Mouse (Mus musculus): ENCODE measurements around the gene Clec2g. TPM values are rescaled to one million over a fixed set of nuclear protein-coding genes. Genes with fewer than 3 reads are reported as not detected.
"Not testable (repeated sequence)": the region's sequence is repeated elsewhere in the genome, so short reads cannot be mapped to it uniquely, and the experiment has no call there.

Clec2g gene
- under 1 TPM in 1 of 2 experiments, not detected in 1; 0.76 TPM for total RNA-seq (2021)

DNA sequence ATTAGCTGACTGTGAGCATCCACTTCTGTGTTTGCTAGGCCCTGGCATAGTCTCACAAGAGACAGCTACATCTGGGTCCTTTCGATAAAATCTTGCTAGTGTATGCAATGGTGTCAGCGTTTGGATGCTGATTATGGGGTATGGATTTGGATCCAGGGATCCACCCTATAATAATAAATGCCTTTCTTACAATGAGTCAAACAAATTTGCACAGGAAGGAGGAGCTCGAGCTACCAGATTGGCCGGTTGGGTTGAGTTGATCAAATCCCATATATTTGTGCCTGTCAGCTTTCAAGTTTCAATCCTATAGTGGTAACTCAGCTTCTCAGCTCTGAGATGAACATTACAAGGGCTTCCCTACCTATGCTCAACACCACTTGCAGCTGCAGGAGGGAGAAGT is at the start of gene Clec2g:
Clec2g (plus strand) TSS at position 301 of the 400 bp plus-strand sequence.
- DNase-seq (ENCODE audit: low spot score in 2 of 2); intact Hi-C loops (cut with DNase I): not testable (repeated sequence)

DNA sequence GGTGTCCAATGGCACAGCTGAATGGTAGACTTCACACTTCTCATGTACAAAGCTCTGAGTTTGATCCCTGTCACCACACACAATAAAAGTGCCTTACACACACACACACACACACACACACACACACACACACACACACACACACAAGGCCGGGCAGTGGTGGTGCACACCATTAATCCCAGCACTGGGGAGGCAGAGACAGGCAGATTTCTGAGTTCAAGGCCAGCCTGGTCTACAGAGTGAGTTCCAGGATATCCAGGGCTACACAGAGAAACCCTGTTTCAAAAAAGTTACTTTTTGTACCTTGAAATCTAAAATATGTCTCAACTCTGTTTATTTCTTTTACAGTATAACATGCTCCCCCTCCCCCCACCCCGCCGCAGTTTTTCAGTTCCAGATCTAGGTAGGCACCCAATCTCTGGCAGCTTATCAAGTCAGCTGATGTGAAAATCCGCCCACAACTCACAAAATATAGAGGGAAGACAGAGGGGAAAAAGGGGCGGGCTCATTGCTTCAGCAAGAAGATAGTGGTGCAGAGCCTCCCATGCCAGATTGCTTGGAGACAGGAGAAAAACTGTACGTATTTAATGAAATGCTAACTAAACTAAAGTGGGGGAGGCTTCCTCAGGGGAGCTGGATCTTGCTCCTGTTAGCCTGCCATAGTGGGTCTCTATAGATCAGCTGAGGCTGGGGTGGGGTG is 46.9 kb upstream of the Clec2g start, which contains the start of gene Clec2i:
Clec2i (plus strand) TSS at position 498 of the 700 bp plus-strand sequence.
- intact Hi-C loops (cut with DNase I): not testable (repeated sequence)

DNA sequence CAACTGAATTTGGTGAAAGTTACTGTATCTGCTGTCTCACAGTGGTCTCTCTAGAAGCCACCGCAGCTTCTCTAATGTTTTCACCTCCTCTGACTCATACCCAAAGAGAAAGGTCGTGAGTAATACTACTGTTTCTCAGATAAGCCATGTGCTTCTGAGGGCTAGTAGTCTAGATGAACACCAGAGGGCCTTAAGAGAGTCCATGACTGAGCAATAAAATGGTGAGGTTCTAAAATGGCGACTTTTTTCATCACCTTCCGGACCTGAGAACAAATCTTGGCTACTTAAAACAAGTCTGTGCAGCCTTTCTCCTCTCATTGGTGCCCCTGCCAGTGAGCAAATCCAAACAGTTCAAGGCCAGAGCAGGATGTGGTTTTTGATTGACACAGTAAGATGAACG is 45.3 kb upstream of the Clec2g start:
- no peak for DNase-seq (ENCODE audit: low spot score in 2 of 2)
- intact Hi-C loops (cut with DNase I): loop anchor here (1.0 kb wide), 1 partner anchor 83 kb away; no protein-coding TSS in a partner anchor

More for the DNA sequence above, 46.9 kb upstream of the Clec2g start, which contains the start of gene Clec2i:
- DNase-seq (ENCODE audit: low spot score in 2 of 2): peak; percentile 6 to 16

DNA sequence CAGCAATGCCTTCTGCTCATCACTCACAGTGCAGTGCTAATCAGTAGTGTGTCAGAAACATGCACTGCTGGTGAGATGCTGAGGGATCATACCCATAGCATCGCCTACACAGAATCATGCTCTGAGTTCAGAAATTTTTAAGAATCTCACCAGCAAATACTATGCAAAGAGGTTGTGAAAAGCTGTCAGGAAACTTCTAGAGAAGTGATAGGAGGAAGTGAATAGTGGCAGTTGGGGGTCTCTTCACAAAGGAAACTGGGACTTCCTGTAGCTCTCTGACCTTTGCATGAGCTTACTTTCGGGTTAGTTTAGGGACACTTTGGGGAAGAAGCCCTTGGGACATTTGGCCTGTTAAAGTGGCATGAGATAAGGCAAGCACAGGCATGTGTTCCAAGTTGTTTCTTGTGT is 43.2 kb upstream of the Clec2g start, which contains the start of gene BC035044:
BC035044 (minus strand) TSS at position 179 of the 408 bp plus-strand sequence.
- intact Hi-C loops (cut with DNase I): loop anchor here (10.0 kb wide), 1 partner anchor 294 kb away; the partner anchor contains the start of gene Clec2d
- no peak for DNase-seq (ENCODE audit: low spot score in 2 of 2)

DNA sequence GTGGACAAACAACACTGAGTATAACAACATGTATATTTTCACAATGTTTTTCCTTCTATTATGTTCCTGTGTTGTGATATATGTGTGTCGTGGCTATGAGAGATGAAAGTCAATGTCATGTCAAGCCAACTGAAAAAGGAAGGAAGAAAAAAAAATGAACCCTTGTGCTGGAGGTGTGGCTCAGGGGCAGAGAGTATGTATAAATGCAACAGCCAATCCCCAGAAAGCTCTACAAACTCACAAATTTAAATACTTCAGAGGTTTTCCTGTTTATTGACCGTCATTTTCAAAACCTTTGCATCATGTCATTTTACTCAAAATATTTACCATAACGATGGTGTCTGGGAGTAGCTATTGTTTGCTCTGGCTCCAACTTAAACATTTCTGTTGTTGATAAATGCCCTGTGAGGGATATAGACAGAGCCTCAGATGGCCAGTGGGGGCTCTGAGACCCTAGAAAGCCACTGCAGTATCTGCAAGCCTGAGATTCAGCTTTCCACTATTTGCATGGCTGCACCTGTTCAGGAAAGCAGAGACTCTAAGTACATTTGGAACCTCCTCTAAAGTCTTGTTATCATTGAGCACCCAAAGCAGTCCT is 38.7 kb upstream of the Clec2g start:
- intact Hi-C loops (cut with DNase I): loop anchor here (10.0 kb wide), 1 partner anchor 289 kb away; the partner anchor contains the start of gene Clec2d
- DNase-seq (ENCODE audit: low spot score in 2 of 2): no peak

DNA sequence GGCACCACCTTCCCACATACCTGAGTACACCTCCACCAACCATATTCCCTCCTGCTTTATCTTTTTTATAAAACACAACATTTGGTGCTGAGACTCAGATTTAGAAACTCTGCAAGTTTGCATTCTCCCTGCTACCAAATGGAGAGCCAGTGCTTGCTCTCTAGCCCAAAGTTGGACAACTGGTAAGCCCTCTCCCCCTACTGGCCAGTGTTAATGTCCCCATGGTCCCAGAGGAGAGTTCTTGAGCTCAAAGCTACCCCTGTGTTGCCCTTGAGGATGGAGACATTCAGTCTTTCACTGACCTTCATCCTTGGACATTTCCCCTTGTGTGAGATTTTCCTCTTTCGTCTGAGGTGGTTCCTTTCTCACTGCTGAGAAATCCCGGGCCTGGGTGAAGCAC is 34.1 kb upstream of the Clec2g start:
- DNase-seq (ENCODE audit: low spot score in 2 of 2): no peak
- intact Hi-C loops (cut with DNase I): no loop called here

DNA sequence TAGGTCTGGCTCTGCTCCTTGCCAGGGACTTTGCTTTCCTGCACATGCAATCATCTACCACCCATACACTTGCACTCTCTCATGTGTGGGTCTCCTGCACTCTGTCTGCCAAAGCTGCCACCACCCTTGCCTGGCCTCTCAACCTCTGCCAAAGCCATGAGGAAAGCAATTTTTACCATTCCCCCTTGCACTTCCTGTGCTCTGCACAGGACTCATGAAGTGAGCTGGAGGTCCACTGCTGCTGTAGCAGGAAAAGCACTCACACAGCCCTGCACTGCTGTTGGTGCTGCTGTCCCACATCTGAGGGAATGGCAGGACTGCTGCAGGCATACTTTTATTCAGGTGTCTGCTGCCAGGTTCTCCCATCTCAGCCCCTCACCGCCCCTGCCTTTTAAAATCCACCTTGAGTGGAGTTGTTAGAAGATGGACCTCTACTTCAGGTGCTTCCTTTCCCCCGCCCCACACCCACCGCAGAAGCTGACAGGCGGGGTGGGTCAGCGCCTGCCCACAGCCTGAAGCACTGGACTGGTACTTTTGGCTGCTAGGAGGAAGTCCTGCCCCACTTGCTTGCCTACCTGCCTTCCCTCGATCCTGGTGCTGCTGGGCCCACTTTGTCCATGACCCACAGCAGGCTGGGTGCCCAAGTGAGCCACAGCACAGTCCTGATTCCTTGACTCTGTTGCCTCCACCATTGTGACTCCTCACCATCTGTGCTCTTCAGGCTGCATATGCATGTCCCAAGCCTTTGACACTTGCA is 33.2 kb upstream of the Clec2g start:
- intact Hi-C loops (cut with DNase I); DNase-seq (ENCODE audit: low spot score in 2 of 2): not testable (repeated sequence)

DNA sequence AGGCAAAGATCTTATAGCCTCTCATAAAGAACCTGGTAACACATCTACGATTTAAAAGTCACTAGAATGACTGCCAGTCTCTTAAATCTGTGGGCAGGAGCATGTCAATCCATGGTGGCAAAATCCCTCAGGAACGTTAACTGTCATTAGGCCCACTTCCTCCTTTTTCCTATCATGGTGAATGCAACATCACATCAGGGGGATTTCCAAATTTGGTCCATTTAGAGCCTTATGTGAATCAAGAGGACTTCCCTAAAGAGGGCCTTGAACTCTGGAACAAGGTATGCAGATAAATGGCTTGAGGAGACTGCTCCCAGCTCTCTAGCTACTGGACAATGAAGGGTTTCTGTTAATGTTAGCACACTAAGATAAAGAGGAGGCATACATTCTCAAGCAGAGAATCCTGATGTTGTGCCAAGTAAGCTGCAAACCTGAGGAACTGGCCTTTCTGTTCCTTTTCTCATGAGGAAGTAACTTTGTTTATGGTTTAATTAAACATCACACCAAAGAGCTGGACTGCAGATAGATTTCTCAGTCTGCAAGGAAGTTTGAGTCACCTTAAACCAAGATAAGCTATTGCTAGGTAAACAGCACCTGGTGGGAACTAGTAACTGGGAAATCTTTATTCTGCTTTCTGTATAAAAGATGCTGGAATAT is 20.5 kb upstream of the Clec2g start:
- intact Hi-C loops (cut with DNase I): no loop called here
- no peak for DNase-seq (ENCODE audit: low spot score in 2 of 2)

DNA sequence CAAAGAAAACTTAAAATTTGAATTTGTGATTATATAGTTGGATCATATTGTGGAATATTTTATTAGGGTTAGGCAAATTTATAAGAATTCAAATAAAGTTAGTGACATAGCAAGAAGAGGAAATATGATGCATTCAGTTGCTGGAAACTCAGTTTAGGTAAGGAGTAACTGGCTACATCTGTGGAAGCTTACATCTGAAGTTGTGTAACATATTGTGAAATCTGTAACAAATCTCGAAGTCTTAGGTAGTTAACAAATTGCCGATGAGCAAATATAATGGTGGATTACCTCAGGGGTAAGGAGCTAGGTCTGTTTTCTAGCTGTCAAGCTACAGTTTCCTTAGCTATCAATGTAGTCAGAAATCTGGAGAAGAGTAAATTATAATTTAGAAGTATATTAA is 16.9 kb upstream of the Clec2g start:
- no peak for DNase-seq (ENCODE audit: low spot score in 2 of 2)
- intact Hi-C loops (cut with DNase I): no loop called here

DNA sequence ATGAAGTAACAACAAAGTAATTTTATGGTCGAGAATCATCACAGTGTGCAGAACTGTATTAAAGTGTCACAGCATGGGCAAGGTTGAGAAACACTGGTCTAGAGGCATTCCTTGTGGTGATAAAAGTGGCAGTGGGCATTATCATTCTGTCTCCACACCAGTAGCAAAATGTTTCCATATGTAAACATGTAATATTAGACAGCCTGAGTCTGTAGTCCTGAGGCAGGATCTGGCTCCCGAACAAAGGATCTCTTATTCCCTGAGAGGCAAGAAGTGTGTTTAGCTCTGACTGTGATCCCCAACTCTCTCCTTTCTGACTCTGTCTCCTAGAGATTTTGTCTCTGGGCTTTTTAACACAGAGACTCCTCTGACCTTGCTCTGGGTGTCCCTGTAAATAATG is 1.1 kb upstream of the Clec2g start:
- intact Hi-C loops (cut with DNase I): no loop called here
- DNase-seq (ENCODE audit: low spot score in 2 of 2): no peak

DNA sequence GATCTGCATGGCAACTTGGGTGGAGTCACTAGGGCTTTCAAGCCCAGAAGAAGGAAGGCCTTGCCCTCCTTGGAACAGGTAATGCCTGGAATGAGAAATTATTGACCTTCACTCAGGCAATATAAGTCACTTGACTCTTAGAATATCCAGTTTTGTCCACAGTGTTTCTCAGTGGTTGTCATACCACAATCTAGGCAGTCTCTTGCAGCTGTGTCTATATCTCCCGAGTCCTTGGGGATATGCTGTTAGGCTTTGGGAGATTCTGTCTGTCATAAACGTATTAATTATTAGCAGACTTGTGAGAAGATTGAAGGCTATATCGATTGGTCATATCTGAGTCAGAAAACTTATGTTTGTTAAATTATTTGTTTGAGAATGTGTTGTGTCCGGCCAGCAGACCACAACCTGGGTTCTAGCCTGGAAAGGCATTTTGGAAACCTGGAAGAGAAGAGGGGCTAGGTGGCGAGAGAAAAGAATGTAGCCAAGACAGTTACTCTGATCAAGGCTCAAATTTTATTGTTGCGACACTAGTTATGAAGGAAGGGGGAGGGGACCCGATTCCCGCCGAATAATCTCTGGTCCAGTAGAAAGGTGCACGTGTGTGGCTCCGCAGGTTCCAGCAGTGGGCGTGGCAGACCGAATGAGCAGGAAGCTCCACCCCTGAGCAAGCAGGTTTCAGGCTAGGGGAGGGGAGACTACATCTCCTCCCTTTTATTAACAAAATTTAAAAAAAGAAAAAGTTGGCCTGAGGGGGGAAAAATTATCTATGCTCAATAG is 1.9 kb downstream of the Clec2g start:
- intact Hi-C loops (cut with DNase I); DNase-seq (ENCODE audit: low spot score in 2 of 2): not testable (repeated sequence)

DNA sequence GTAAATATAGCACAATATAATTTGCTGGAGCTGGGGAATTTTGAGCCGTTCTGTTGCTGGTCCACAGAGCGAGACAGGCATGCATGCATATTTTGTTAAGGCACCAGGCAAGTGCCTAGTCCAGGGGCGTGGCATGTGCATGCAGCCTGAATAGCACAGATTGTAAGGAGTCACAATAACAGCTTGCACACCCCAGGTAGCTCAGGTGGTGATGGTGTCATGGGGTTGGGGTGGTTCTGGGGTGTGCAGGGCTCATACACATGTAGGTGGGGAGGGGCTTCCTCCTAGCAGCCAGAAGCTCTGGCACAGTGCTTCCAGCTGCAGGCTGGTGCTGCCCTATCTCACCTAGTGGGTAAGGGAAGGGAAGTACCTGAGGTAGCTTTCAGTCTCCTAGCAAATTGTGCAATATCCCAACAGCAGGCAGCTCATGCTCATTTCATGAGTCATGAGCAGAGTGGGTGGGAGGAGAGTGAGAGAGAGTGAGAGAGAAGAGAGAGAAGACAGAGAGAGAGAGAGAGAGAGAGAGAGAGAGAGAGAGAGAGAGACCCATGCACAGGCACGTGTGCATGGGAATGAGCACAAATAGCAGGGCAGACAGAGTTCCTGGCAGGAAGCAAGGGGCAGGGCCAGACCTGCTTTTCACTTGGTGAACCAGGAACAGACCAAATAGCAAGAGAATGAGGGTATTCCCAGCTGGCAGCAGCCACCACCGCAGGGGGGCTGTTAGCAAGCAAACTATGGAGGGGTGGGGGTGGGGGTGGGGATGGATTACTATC is 7.7 kb downstream of the Clec2g start:
- no peak for DNase-seq (ENCODE audit: low spot score in 2 of 2)
- intact Hi-C loops (cut with DNase I): no loop called here

DNA sequence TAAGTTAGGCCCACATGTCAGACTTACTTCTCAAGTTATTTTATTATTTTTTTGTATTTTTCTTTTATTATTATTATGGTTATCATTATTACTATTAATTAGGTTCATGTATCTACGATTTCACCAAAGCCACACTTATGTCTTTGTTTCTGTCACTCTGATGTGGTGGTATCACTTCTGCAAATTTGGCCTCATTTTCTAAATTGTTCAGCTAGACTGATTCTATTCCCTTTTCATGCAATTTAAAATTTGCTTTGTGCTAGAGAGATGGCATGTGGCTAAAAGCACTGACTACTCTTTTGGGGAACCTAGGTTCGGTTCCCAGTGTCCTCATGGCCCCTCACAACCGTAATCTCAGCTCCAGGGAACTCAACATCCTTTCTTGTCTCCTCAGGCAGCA is 11.4 kb downstream of the Clec2g start:
- no peak for DNase-seq (ENCODE audit: low spot score in 2 of 2)
- intact Hi-C loops (cut with DNase I): no loop called here

DNA sequence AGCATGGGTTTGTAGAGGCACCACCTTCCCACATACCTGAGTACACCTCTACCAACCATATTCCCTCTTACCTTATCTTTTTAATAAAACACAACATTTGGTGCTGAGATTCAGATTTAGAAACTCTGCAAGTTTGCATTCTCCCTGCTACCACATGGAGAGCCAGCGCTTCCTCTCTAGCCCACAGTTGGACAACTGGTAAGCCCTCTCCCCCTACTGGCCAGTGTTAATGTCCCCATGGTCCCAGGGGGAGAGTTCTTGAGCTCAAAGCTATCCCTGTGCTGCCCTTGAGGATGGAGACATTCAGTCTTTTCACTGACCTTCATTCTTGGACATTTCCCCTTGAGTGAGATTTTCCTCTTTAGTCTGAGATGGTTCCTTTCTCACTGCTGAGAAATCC is 26.9 kb downstream of the Clec2g start:
- intact Hi-C loops (cut with DNase I): no loop called here

DNA sequence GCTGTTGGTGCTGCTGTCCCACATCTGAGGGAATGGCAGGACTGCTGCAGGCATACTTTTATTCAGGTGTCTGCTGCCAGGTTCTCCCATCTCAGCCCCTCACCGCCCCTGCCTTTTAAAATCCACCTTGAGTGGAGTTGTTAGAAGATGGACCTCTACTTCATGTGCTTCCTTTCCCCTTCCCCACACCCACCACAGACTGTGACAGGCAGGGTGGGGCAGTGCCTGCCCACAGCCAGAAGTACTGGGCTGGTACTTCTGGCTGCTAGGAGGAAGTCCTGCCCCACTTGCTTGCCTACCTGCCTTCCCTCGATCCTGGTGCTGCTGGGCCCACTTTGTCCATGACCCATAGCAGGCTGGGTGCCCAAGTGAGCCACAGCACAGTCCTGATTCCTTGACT is 27.9 kb downstream of the Clec2g start:
- intact Hi-C loops (cut with DNase I); DNase-seq (ENCODE audit: low spot score in 2 of 2): not testable (repeated sequence)

More for the DNA sequence above, 26.9 kb downstream of the Clec2g start:
- DNase-seq (ENCODE audit: low spot score in 2 of 2): no peak

DNA sequence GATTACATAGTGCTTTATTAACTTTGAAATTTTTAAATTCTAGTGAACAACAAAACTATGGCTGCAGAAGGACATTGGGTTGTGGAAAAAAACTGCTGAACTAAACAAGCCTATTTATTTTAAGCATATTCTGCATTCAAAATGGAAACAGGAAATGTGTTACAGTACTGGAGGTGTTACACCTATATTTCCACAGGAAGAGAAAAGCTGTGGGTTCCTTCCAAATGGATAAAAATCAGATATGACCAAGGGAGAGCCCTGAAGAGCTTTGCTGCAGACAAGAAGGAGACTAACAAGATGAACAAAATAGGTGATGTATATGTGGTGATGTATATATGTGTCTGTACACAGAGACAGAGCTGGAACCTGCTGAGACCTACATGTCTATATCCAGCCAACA is 30.3 kb downstream of the Clec2g start:
- intact Hi-C loops (cut with DNase I): no loop called here

DNA sequence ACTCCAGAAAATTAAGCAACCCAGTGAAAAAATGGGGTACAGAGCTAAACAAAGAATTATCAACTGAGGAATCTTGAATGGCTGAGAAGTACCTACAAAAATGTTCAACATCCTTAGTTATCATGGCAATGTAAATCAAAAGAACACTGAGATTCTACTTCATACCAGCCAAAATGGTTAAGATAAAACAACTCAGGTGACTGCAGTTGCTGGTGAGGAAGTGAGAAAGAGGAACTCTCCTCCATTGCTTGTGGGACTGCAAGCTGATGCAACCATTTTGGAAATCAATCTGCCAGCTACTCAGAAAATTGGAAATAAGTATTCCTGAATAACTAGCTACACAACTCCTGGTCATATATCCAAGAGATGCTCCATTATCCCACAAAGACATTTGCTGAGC is 34.3 kb downstream of the Clec2g start:
- intact Hi-C loops (cut with DNase I): loop anchor here (5.0 kb wide), 1 partner anchor 96 kb away; no protein-coding TSS in a partner anchor
- no peak for DNase-seq (ENCODE audit: low spot score in 2 of 2)

More for the DNA sequence above, 30.3 kb downstream of the Clec2g start:
- no peak for DNase-seq (ENCODE audit: low spot score in 2 of 2)

DNA sequence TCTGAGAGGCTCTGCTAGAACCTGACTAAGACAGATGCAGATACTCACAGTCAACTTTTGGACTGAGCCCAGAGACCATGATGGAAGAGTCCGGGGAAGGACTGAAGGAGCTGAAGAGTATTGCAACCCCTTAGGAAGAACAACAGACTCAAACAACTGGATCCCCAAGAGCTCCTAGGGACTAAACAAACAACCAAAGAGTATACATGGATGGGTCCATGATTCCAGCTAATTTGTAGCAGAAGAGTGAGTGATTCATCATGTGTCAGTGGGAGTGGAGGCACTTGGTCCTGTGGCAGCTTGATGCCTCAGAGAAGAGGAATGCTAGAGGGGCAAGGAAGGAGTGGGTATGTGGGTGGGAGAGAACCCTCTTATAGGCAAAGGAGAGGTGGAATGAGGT is 35.6 kb downstream of the Clec2g start:
- intact Hi-C loops (cut with DNase I): loop anchor here (5.0 kb wide), 1 partner anchor 97 kb away; no protein-coding TSS in a partner anchor
- DNase-seq (ENCODE audit: low spot score in 2 of 2): no peak

All from left cerebral cortex, postnatal 36 days (tissue).